Mouse (Mus musculus) stomach, postnatal 0 days (tissue): ENCODE results near the gene Cd300ld4.

Experiments
- CTCF ChIP-seq: IDR thresholded peaks from 2 replicates; pipeline ENCODE4 v1.5.1; 2016; ENCODE audit warnings: antibody characterized with exemption, low read depth, mild to moderate bottlenecking, moderate library complexity
- EP300 ChIP-seq: optimal IDR thresholded peaks from 2 replicates; pipeline ENCODE3; 2016; ENCODE audit warnings: antibody characterized with exemption

DNA sequence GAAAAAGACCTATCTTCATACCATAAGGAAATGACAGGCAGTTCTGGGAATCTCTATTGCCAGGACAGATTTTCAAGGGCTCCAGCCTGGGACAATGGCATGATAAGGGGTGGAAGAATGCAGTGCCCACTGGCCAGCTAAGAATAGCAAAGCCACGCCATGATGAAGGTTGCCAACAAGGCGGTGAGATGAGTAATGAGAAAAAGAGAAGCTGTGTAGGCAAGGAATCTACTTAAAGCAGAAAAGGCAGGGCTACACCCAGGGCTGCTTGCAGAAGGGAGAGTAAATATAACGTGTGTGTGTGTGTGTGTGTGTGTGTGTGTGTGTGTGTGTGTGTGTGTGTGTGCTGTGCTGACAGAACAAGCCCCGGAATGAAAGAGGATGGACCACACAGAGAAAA lies 44.9 kb downstream of the Cd300ld4 start:
- no peak for TF ChIP-seq EP300
- TF ChIP-seq CTCF = no peak
